Mouse (Mus musculus): ENCODE measurements around the gene Car4.
A peak's percentile ranks its signal among the peaks of the same experiment; 100 is the strongest.

Car4 gene

GRCm38 (mm10) chr11:84957591-84958270 lies at the start of gene Car4:
Gene Car4 (plus strand): TSS chr11:84957786.
- no peak for DNase-seq (ENCODE audit: low spot score)

GRCm38 (mm10) chr11:84908480-84908879 lies 49.1 kb upstream of the Car4 start:
- no peak for DNase-seq (ENCODE audit: low spot score)

GRCm38 (mm10) chr11:84910411-84910810 lies 47.2 kb upstream of the Car4 start:
- no peak for DNase-seq (ENCODE audit: low spot score)

- DNase-seq (ENCODE audit: low spot score), result no peak
Measured at GRCm38 (mm10) chr11:84914673-84915072, 42.9 kb upstream of the Car4 start.

GRCm38 (mm10) chr11:84916053-84916702 lies 41.4 kb upstream of the Car4 start, which contains the start of gene Znhit3:
Gene Znhit3 (minus strand): TSS chr11:84916366.
- peak; percentile 74 for DNase-seq (ENCODE audit: low spot score)

- DNase-seq (ENCODE audit: low spot score), result no peak
Measured at GRCm38 (mm10) chr11:84916703-84917300, 40.8 kb upstream of the Car4 start.

- peak; percentile 84 for DNase-seq (ENCODE audit: low spot score)
Measured at GRCm38 (mm10) chr11:84918425-84918824, 39.2 kb upstream of the Car4 start.

- DNase-seq (ENCODE audit: low spot score), result peak; percentile 22
Measured at GRCm38 (mm10) chr11:84919276-84919675, 38.3 kb upstream of the Car4 start.

GRCm38 (mm10) chr11:84919951-84920350 lies 37.6 kb upstream of the Car4 start:
- no peak for DNase-seq (ENCODE audit: low spot score)

GRCm38 (mm10) chr11:84920981-84921380 lies 36.6 kb upstream of the Car4 start:
- no peak for DNase-seq (ENCODE audit: low spot score)

- no peak for DNase-seq (ENCODE audit: low spot score)
Measured at GRCm38 (mm10) chr11:84932261-84932660, 25.3 kb upstream of the Car4 start.

GRCm38 (mm10) chr11:84939508-84940053 lies 18.0 kb upstream of the Car4 start:
- no peak for DNase-seq (ENCODE audit: low spot score)

- no peak for DNase-seq (ENCODE audit: low spot score)
Measured at GRCm38 (mm10) chr11:84940140-84940539, 17.4 kb upstream of the Car4 start.

GRCm38 (mm10) chr11:84943948-84944347 lies 13.6 kb upstream of the Car4 start:
- peak; percentile 49 for DNase-seq (ENCODE audit: low spot score)

GRCm38 (mm10) chr11:84944639-84945435 lies 12.7 kb upstream of the Car4 start:
- DNase-seq (ENCODE audit: low spot score), result no peak

GRCm38 (mm10) chr11:84945841-84946240 lies 11.7 kb upstream of the Car4 start:
- no peak for DNase-seq (ENCODE audit: low spot score)

- no peak for DNase-seq (ENCODE audit: low spot score)
Measured at GRCm38 (mm10) chr11:84947206-84947605, 10.4 kb upstream of the Car4 start.

- no peak for DNase-seq (ENCODE audit: low spot score)
Measured at GRCm38 (mm10) chr11:84948114-84948513, 9.5 kb upstream of the Car4 start.

- DNase-seq (ENCODE audit: low spot score), result no peak
Measured at GRCm38 (mm10) chr11:84948526-84948925, 9.1 kb upstream of the Car4 start.

GRCm38 (mm10) chr11:84952611-84953010 lies 5.0 kb upstream of the Car4 start:
- DNase-seq (ENCODE audit: low spot score), result no peak

GRCm38 (mm10) chr11:84956400-84956799 lies 1.2 kb upstream of the Car4 start:
- no peak for DNase-seq (ENCODE audit: low spot score)

- no peak for DNase-seq (ENCODE audit: low spot score)
Measured at GRCm38 (mm10) chr11:84957171-84957570, 415 bp upstream of the Car4 start.
